Mouse (Mus musculus) limb, embryonic 11.5 days (tissue): ENCODE results near the gene Cdr2. TPM values are rescaled to one million over a fixed set of nuclear protein-coding genes. Genes with fewer than 3 reads are reported as not detected.
"Not testable (repeated sequence)": the region's sequence is repeated elsewhere in the genome, so short reads cannot be mapped to it uniquely, and the experiment has no call there.

Experiments used
- ATAC-seq: fragments of 200-750 bp; cut with Nextera tagmentation; 2 replicates; pipeline ENCODE4 v1.8.0; 2017; ENCODE audit warnings: low read depth; ENCODE audit not compliant: insufficient number of reproducible peaks, low FRiP score, low TSS enrichment
- DNase-seq: peaks from one replicate; pipeline ENCODE4 v3.0.0-alpha.2; 2015; ENCODE audit warnings: low spot score
- H3K27ac ChIP-seq: fragments of 300-500 bp; sonication (generic); replicated peaks from 2 replicates; pipeline ENCODE4 v1.5.1; 2014; ENCODE audit warnings: low read depth, mild to moderate bottlenecking, low read length
- H3K27me3 ChIP-seq: fragments of 300-500 bp; sonication (generic); 2 replicates; pipeline ENCODE4 v1.6.1; 2014; ENCODE audit warnings: mild to moderate bottlenecking, low read length, mixed read lengths; ENCODE audit not compliant: control insufficient read depth, insufficient read depth
- H3K36me3 ChIP-seq: fragments of 300-500 bp; sonication (generic); 2 replicates; pipeline ENCODE4 v1.6.1; 2014; ENCODE audit warnings: mild to moderate bottlenecking, low read length, moderate library complexity, mixed read lengths; ENCODE audit not compliant: control insufficient read depth, insufficient read depth
- H3K4me1 ChIP-seq: fragments of 300-500 bp; sonication (generic); 2 replicates; pipeline ENCODE4 v1.6.1; 2014; ENCODE audit warnings: low read length, mixed read lengths; ENCODE audit not compliant: control insufficient read depth, insufficient read depth
- H3K4me2 ChIP-seq: fragments of 300-500 bp; sonication (generic); 2 replicates; pipeline ENCODE4 v1.6.1; 2014; ENCODE audit warnings: low read depth, mild to moderate bottlenecking, moderate library complexity; ENCODE audit not compliant: severe bottlenecking
- H3K4me3 ChIP-seq: fragments of 300-500 bp; sonication (generic); 2 replicates; pipeline ENCODE4 v1.5.1; 2014; ENCODE audit warnings: low read depth, low read length
- H3K9ac ChIP-seq: fragments of 300-500 bp; sonication (generic); 2 replicates; pipeline ENCODE4 v1.6.1; 2014; ENCODE audit warnings: mild to moderate bottlenecking, low read length
- H3K9me3 ChIP-seq: fragments of 300-500 bp; sonication (generic); 2 replicates; pipeline ENCODE4 v1.6.1; 2016; ENCODE audit warnings: low read length; ENCODE audit not compliant: control insufficient read depth
- WGBS: fragments of 180-500 bp; shearing (Covaris S2); extraction: QIAGEN DNeasy Blood & Tissue Kit; methylation state at CpG from one replicate; pipeline ENCODE4 v1.1.7; 2014; 5-methylcytosine and 5-hydroxymethylcytosine counted together
- polyA plus RNA-seq: library from polyadenylated mRNA; unstranded; fragments of >200 nt; fragmentation: Nextera tagmentation; extraction: Ambion mirVana; gene quantifications from 2 replicates; pipeline ENCODE4 v1.2.1, GENCODE M21; 2014

The Cdr2 gene
- 14.0 and 16.2 TPM in 2 replicates for polyA plus RNA-seq

DNA sequence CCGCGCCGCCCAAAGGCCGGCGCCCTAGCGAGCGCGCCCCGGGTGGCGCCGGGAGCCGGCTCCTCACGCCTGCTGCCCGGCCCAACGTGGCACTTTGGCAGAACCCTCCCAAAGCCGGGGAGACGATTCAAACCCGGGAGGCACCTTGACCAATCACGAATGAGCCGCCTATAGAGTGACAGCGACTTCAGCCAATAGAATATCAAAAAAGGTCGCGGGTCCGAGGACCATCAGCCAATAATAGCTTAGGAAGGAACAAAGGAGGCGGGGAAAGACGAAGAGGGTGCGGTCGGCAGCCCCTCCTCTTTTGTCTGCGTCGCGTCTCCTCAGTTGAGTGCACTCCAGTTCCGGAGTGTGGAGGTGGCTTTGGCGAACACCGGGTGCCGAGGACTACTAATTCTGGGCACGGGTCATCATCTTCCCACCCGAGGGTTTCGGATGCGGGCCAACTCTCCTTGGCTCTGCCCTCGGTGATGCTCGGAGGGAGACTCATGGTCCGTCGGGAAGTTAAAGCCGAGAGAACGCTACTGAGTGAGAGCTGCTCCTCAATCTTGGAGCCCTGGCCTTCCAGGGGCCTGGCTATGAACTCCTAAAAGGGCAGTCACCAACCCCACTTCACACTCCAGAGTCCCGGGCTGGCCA, at the start of gene Cdr2, which contains the start of gene Mfsd13b:
TSS of gene Cdr2 (minus strand) at position 113 of the 642 bp plus-strand sequence.
TSS of gene Mfsd13b (plus strand) at position 310 of the 642 bp plus-strand sequence.
- Histone ChIP-seq H3K27ac (0 out of 2 replicates have a peak within 1 kb of the TSS, but pooled peaks have one; percentile 55), H3K4me3 (peak within 1 kb of the TSS; percentile 70), H3K4me2 (peak within 1 kb of the TSS; percentile 61), H3K27me3 (no peaks in the 10 kb centered on the region), H3K36me3 (no peaks in the 10 kb centered on the region), H3K9me3 (no peaks in the 10 kb centered on the region), H3K4me1 (0 out of 2 replicates have a peak, but pooled peaks cover 4% of the 10 kb centered on the region), H3K9ac (peak within 1 kb of the TSS; percentile 75)
- DNase-seq (peak; percentile 96), ATAC-seq (peak; percentile 96)
- under 1% methylated on average over 46 of the region's 46 CpGs for WGBS

GRCm38 (mm10) chr7:121029947-121030346, 47.8 kb upstream of the Cdr2 start:
- H3K9ac ChIP-seq, H3K36me3 ChIP-seq: not testable (repeated sequence)

DNA sequence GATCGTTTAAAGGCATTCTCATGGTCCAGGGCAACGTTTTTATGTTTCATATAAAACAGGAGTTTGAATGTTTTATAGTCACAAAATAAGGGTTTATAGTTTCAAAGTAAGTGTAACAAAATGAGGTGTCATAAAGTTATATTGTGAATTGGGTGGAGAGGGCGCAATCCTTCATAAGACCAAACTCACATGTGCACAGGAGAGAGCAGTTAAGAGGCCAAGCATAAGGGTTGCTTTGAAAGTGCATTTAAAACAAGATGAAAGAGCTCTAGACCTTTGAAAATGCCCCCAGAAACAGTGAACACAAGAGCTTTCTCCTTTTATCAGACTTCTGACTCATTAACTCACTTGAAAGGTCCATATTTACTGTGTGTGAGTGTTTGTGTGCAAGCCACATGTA, 44.2 kb upstream of the Cdr2 start:
- WGBS = 45% methylated on average over 3 of the region's 3 CpGs
- no peak for ATAC-seq

More at GRCm38 (mm10) chr7:121029947-121030346, 47.8 kb upstream of the Cdr2 start:
- not testable (repeated sequence) for H3K27ac ChIP-seq, ATAC-seq, H3K9me3 ChIP-seq, DNase-seq, H3K27me3 ChIP-seq, H3K4me3 ChIP-seq, H3K4me2 ChIP-seq, H3K4me1 ChIP-seq

GRCm38 (mm10) chr7:121025221-121026008, 43.3 kb upstream of the Cdr2 start:
- Histone ChIP-seq H3K36me3 (no peaks in the 10 kb centered on the region), H3K27me3 (no peaks in the 10 kb centered on the region), H3K4me3 (no peak overlapping the region), H3K4me2 (no peak overlapping the region), H3K9ac (no peak overlapping the region), H3K9me3 (no peaks in the 10 kb centered on the region), H3K27ac (no peak overlapping the region), H3K4me1 (no peaks in the 10 kb centered on the region)
- DNase-seq = no peak
- WGBS = 78% methylated on average over 6 of the region's 6 CpGs
- no peak for ATAC-seq

More for the DNA sequence above, 44.2 kb upstream of the Cdr2 start:
- no peak overlapping the region for H3K4me3 ChIP-seq
- no peaks in the 10 kb centered on the region for H3K27me3 ChIP-seq
- H3K27ac ChIP-seq = no peak overlapping the region
- H3K9ac ChIP-seq = no peak overlapping the region
- no peaks in the 10 kb centered on the region for H3K9me3 ChIP-seq
- no peaks in the 10 kb centered on the region for H3K4me1 ChIP-seq
- H3K36me3 ChIP-seq = no peaks in the 10 kb centered on the region
- no peak overlapping the region for H3K4me2 ChIP-seq
- no peak for DNase-seq

DNA sequence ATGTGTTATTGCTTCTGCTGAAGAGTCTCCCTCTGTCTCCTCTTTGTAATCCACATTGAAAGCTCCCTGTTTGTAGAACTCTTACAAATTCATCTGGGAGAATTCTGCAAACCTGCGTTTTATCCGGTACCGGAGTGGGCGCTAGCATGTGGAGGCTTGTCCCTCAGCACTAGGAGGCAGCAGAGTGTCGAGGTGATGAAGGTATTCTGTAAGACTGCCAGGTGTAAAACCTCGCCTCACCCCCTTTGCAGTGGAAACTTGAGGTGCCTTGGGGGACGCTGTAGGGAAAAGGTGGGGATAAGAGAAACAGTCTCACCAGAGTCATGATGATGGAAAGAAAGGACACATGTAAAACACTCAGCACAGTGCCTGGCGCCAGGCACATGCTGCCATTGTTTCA, 38.2 kb upstream of the Cdr2 start:
- Histone ChIP-seq H3K4me1 (no peaks in the 10 kb centered on the region), H3K36me3 (no peaks in the 10 kb centered on the region), H3K27me3 (no peaks in the 10 kb centered on the region), H3K4me2 (no peak overlapping the region), H3K4me3 (no peak overlapping the region), H3K27ac (no peak overlapping the region), H3K9me3 (no peaks in the 10 kb centered on the region), H3K9ac (no peak overlapping the region)
- no peak for ATAC-seq
- WGBS = 44% methylated on average over 8 of the region's 8 CpGs
- no peak for DNase-seq

DNA sequence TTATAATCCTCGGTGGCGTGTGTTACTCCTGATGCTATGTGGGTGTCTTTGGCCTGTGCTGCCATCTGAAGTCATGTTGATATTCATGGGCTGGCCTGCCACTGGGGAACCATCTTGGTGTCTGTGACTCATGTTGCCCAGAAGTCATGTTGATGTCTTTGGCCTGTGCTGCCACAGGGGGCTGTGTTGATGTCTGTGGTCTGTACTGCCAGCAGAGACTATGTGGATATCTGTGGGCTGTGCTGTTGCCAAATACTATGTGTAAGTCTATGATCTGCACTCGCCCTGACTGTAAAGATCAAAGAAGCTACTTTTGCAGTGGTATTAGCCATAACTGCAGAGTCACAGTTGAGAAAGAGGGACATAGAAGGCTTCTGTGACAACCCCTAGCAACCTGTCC, 36.7 kb upstream of the Cdr2 start:
- WGBS = 92% methylated on average over 3 of the region's 3 CpGs
- H3K27ac ChIP-seq = no peak overlapping the region
- H3K4me1 ChIP-seq = no peaks in the 10 kb centered on the region
- H3K9me3 ChIP-seq = no peaks in the 10 kb centered on the region
- ATAC-seq = no peak
- H3K27me3 ChIP-seq = no peaks in the 10 kb centered on the region
- no peak for DNase-seq
- H3K9ac ChIP-seq = no peak overlapping the region
- no peak overlapping the region for H3K4me3 ChIP-seq
- no peak overlapping the region for H3K4me2 ChIP-seq
- no peaks in the 10 kb centered on the region for H3K36me3 ChIP-seq

GRCm38 (mm10) chr7:121014486-121014885, 32.4 kb upstream of the Cdr2 start:
- DNase-seq = no peak
- H3K4me3 ChIP-seq = no peak overlapping the region
- no peak overlapping the region for H3K4me2 ChIP-seq
- H3K36me3 ChIP-seq = no peaks in the 10 kb centered on the region
- WGBS = 91% methylated on average over 10 of the region's 10 CpGs
- H3K27me3 ChIP-seq = no peaks in the 10 kb centered on the region
- peaks cover 8% of the 10 kb centered on the region for H3K4me1 ChIP-seq
- no peaks in the 10 kb centered on the region for H3K9me3 ChIP-seq
- H3K27ac ChIP-seq = no peak overlapping the region
- no peak overlapping the region for H3K9ac ChIP-seq
- no peak for ATAC-seq

DNA sequence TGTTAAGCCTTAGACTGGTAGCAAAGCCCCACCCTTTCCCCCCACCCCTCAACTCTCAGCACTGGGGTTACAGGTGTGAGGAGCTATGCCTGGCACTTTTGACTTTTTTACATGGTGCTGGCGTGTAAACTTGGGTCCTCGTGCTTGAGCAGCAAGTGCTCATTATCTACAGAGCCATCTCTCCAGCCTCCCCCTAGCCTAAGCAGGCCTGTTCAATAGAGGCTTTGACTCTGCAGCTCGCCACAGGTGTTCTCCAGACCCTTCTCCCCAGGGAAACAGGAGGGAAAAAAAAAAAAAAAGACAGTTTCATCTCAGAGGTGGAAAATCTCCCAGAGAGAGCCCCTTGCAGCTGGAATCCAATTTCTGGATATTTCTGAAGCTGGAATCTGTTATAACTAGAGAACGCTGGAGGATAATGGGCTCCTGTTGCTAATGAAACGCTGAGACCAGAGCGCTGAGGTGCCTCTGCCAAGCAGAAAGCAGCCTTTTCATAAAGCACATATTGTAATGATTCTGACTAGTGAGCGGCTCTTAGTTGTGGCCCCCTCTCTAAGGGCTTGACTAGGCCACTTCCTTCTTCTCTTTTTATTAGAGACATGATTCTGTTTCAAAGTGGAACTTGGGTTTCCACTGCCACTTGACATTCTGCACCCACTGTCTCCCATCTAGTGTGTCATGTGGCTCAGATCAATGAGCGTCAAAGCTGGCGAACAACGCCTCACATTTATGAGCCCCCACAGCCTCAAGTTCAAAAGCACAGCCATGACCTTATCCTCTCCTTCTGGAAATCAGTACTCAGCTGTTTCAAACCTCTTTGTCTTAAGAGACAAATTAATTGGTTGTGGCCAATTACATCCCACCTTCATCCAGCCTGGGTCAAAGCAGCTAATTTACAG, 29.9 kb upstream of the Cdr2 start:
- Histone ChIP-seq H3K27ac (peak overlapping the region; percentile 62; the same call in 1 of the 2 replicates), H3K36me3 (no peaks in the 10 kb centered on the region), H3K4me2 (no peak overlapping the region), H3K4me3 (no peak overlapping the region), H3K27me3 (no peaks in the 10 kb centered on the region), H3K9ac (no peak overlapping the region), H3K9me3 (no peaks in the 10 kb centered on the region), H3K4me1 (peaks cover 8% of the 10 kb centered on the region)
- DNase-seq (peak; percentile 51), ATAC-seq (peak; percentile 70; the same call in 1 of the 2 replicates)
- 23% methylated on average over 10 of the region's 10 CpGs for WGBS
